Mouse (Mus musculus) hindbrain, embryonic 11.5 days (tissue): ENCODE results near the gene Magoh. TPM values are rescaled to one million over a fixed set of nuclear protein-coding genes. Genes with fewer than 3 reads are reported as not detected.

Source experiments
- ATAC-seq: fragments of 200-750 bp; cut with Nextera tagmentation; 2 replicates; pipeline ENCODE4 v1.8.0; 2017; ENCODE audit warnings: mild to moderate bottlenecking, moderate TSS enrichment, moderate library complexity; ENCODE audit not compliant: low FRiP score
- DNase-seq: peaks from one replicate; pipeline ENCODE4 v3.0.0-alpha.2; 2015; ENCODE audit warnings: low spot score
- H3K27ac ChIP-seq: fragments of 300-500 bp; sonication (generic); 2 replicates; pipeline ENCODE4 v1.5.1; 2014; ENCODE audit warnings: mild to moderate bottlenecking, low read depth, low read length
- H3K27me3 ChIP-seq: fragments of 300-500 bp; sonication (generic); 2 replicates; pipeline ENCODE4 v1.6.1; 2014; ENCODE audit warnings: mild to moderate bottlenecking, low read length, moderate library complexity, mixed read lengths; ENCODE audit not compliant: control insufficient read depth, insufficient read depth
- H3K36me3 ChIP-seq: fragments of 300-500 bp; sonication (generic); 2 replicates; pipeline ENCODE4 v1.6.1; 2014; ENCODE audit warnings: mild to moderate bottlenecking, low read length, moderate library complexity, mixed read lengths; ENCODE audit not compliant: control insufficient read depth, insufficient read depth
- H3K4me1 ChIP-seq: fragments of 300-500 bp; sonication (generic); replicated peaks from 2 replicates; pipeline ENCODE4 v1.6.1; 2014; ENCODE audit warnings: low read length, mixed read lengths; ENCODE audit not compliant: control insufficient read depth, insufficient read depth
- H3K4me2 ChIP-seq: fragments of 300-500 bp; sonication (generic); replicated peaks from 2 replicates; pipeline ENCODE4 v1.6.1; 2014; ENCODE audit warnings: mild to moderate bottlenecking, low read depth, low read length
- H3K4me3 ChIP-seq: fragments of 300-500 bp; sonication (generic); 2 replicates; pipeline ENCODE4 v1.5.1; 2014; ENCODE audit warnings: low read depth, low read length
- H3K9ac ChIP-seq: fragments of 300-500 bp; sonication (generic); 2 replicates; pipeline ENCODE4 v1.6.1; 2014; ENCODE audit warnings: low read depth, low read length
- H3K9me3 ChIP-seq: fragments of 300-500 bp; sonication (generic); 2 replicates; pipeline ENCODE4 v1.6.1; 2016; ENCODE audit warnings: low read length; ENCODE audit not compliant: control insufficient read depth
- WGBS: fragments of 180-500 bp; shearing (Covaris S2); extraction: QIAGEN DNeasy Blood & Tissue Kit; methylation state at CpG from one replicate; pipeline ENCODE4 v1.1.7; 2014; 5-methylcytosine and 5-hydroxymethylcytosine counted together
- polyA plus RNA-seq: library from polyadenylated mRNA; unstranded; fragments of >200 nt; fragmentation: Nextera tagmentation; extraction: Ambion mirVana; gene quantifications from 2 replicates; pipeline ENCODE4 v1.2.1, GENCODE M21; 2014

The Magoh gene
- polyA plus RNA-seq, 1 experiment from 2014 or later: 249 TPM

GRCm38 (mm10) chr4:107856958-107857686 is 22.4 kb upstream of the Magoh start:
- H3K4me1 ChIP-seq: no peaks in the 10 kb centered on the region
- WGBS: 79% methylated on average over 11 of the region's 11 CpGs
- no peaks in the 10 kb centered on the region for H3K27me3 ChIP-seq
- H3K9ac ChIP-seq: no peak overlapping the region
- H3K9me3 ChIP-seq: no peaks in the 10 kb centered on the region
- H3K4me2 ChIP-seq: no peak overlapping the region
- peaks cover 17% of the 10 kb centered on the region; the same call in 1 of the 2 replicates for H3K36me3 ChIP-seq
- DNase-seq (no peak), ATAC-seq (no peak)
- no peak overlapping the region for H3K4me3 ChIP-seq
- H3K27ac ChIP-seq: no peak overlapping the region

GRCm38 (mm10) chr4:107858995-107859394 is 20.6 kb upstream of the Magoh start:
- Histone ChIP-seq H3K4me2 (no peak overlapping the region), H3K4me3 (no peak overlapping the region), H3K4me1 (no peaks in the 10 kb centered on the region), H3K27me3 (no peaks in the 10 kb centered on the region), H3K27ac (no peak overlapping the region), H3K9ac (no peak overlapping the region), H3K36me3 (peaks cover 19% of the 10 kb centered on the region; the same call in 1 of the 2 replicates), H3K9me3 (no peaks in the 10 kb centered on the region)
- ATAC-seq (no peak), DNase-seq (no peak)
- WGBS: 93% methylated on average over 7 of the region's 7 CpGs

GRCm38 (mm10) chr4:107864866-107865265 is 14.7 kb upstream of the Magoh start:
- ATAC-seq (no peak), DNase-seq (no peak)
- peaks cover 18% of the 10 kb centered on the region; the same call in 1 of the 2 replicates for H3K36me3 ChIP-seq
- no peaks in the 10 kb centered on the region for H3K4me1 ChIP-seq
- no peak overlapping the region for H3K4me2 ChIP-seq
- no peaks in the 10 kb centered on the region for H3K9me3 ChIP-seq
- no peak overlapping the region for H3K27ac ChIP-seq
- no peaks in the 10 kb centered on the region for H3K27me3 ChIP-seq
- no peak overlapping the region for H3K4me3 ChIP-seq
- 83% methylated on average over 4 of the region's 4 CpGs for WGBS
- no peak overlapping the region for H3K9ac ChIP-seq

GRCm38 (mm10) chr4:107881631-107882030 is 2.1 kb downstream of the Magoh start:
- Histone ChIP-seq H3K4me2 (no peak overlapping the region), H3K4me3 (no peak overlapping the region), H3K27ac (no peak overlapping the region), H3K9me3 (no peaks in the 10 kb centered on the region), H3K36me3 (peaks cover 5% of the 10 kb centered on the region; the same call in 1 of the 2 replicates), H3K9ac (no peak overlapping the region), H3K27me3 (no peaks in the 10 kb centered on the region), H3K4me1 (peaks cover 3% of the 10 kb centered on the region; the same call in 1 of the 2 replicates)
- ATAC-seq (no peak), DNase-seq (no peak)
- WGBS: 95% methylated on average over 1 of the region's 1 CpGs

- no peak for DNase-seq
- 84% methylated on average over 7 of the region's 7 CpGs for WGBS
- ATAC-seq: no peak
These were observed 6.8 kb downstream of the Magoh start for GRCm38 (mm10) chr4:107886371-107886770.

GRCm38 (mm10) chr4:107889385-107889730 is 9.8 kb downstream of the Magoh start:
- peak; percentile 57 for ATAC-seq
- DNase-seq: no peak
- Histone ChIP-seq H3K27me3 (no peaks in the 10 kb centered on the region), H3K4me1 (no peaks in the 10 kb centered on the region), H3K4me2 (peak overlapping the region; percentile 82), H3K27ac (peak overlapping the region; percentile 87), H3K4me3 (peak overlapping the region; percentile 44), H3K36me3 (peaks cover 8% of the 10 kb centered on the region; the same call in 1 of the 2 replicates), H3K9ac (peak overlapping the region; percentile 74), H3K9me3 (no peaks in the 10 kb centered on the region)
- under 1% methylated on average over 12 of the region's 12 CpGs for WGBS

More at GRCm38 (mm10) chr4:107886371-107886770, 6.8 kb downstream of the Magoh start:
- Histone ChIP-seq H3K27me3 (no peaks in the 10 kb centered on the region), H3K4me1 (no peaks in the 10 kb centered on the region), H3K27ac (no peak overlapping the region), H3K9ac (no peak overlapping the region), H3K36me3 (peaks cover 10% of the 10 kb centered on the region; the same call in 1 of the 2 replicates), H3K4me3 (no peak overlapping the region), H3K9me3 (no peaks in the 10 kb centered on the region), H3K4me2 (no peak overlapping the region)

- Histone ChIP-seq H3K9ac (peak within 1 kb of the TSS; percentile 74), H3K4me3 (peak within 1 kb of the TSS; percentile 44), H3K4me2 (peak within 1 kb of the TSS; percentile 82), H3K4me1 (no peaks in the 10 kb centered on the region), H3K36me3 (0 out of 2 replicates have a peak, but pooled peaks cover 5% of the 10 kb centered on the region), H3K27ac (peak within 1 kb of the TSS; percentile 87), H3K9me3 (no peaks in the 10 kb centered on the region), H3K27me3 (no peaks in the 10 kb centered on the region)
- DNase-seq: peak; percentile 94
- WGBS: under 1% methylated on average over 45 of the region's 48 CpGs
- peak; percentile 94 for ATAC-seq
These were observed 10.3 kb downstream of the Magoh start, which contains the start of gene 0610037L13Rik for GRCm38 (mm10) chr4:107889731-107890432. Gene 0610037L13Rik, plus strand, starts transcription at chr4:107889813.

GRCm38 (mm10) chr4:107892663-107893062 is 13.1 kb downstream of the Magoh start:
- Histone ChIP-seq H3K9ac (no peak overlapping the region), H3K27ac (no peak overlapping the region), H3K4me2 (no peak overlapping the region), H3K27me3 (no peaks in the 10 kb centered on the region), H3K4me3 (no peak overlapping the region), H3K9me3 (no peaks in the 10 kb centered on the region), H3K4me1 (no peaks in the 10 kb centered on the region), H3K36me3 (0 out of 2 replicates have a peak, but pooled peaks cover 2% of the 10 kb centered on the region)
- DNase-seq: peak; percentile 41
- ATAC-seq: no peak
- 81% methylated on average over 2 of the region's 2 CpGs for WGBS
